Mouse (Mus musculus) liver, embryonic 16.5 days (tissue): ENCODE results near the gene Btbd35f7. TPM values are rescaled to one million over a fixed set of nuclear protein-coding genes. Genes with fewer than 3 reads are reported as not detected.
"Not testable (repeated sequence)": the region's sequence is repeated elsewhere in the genome, so short reads cannot be mapped to it uniquely, and the experiment has no call there.

Experiments
- ATAC-seq: fragments of 200-750 bp; cut with Nextera tagmentation; 2 replicates; pipeline ENCODE4 v1.8.0; 2017; ENCODE audit warnings: low read depth, mild to moderate bottlenecking, moderate number of reproducible peaks, moderate library complexity
- H3K27ac ChIP-seq: fragments of 300-500 bp; sonication (generic); 2 replicates; pipeline ENCODE4 v1.5.1; 2014; ENCODE audit warnings: mild to moderate bottlenecking, low read length
- H3K27me3 ChIP-seq: fragments of 300-500 bp; sonication (generic); 2 replicates; pipeline ENCODE4 v1.6.1; 2014; ENCODE audit warnings: low read depth, low read length, mixed read lengths; ENCODE audit not compliant: control insufficient read depth, insufficient read depth
- H3K36me3 ChIP-seq: fragments of 300-500 bp; sonication (generic); 2 replicates; pipeline ENCODE4 v1.6.1; 2014; ENCODE audit warnings: mild to moderate bottlenecking; ENCODE audit not compliant: control insufficient read depth, insufficient read depth
- H3K4me1 ChIP-seq: fragments of 300-500 bp; sonication (generic); 2 replicates; pipeline ENCODE4 v1.6.1; 2014; ENCODE audit warnings: low read depth, low read length, mixed read lengths; ENCODE audit not compliant: control insufficient read depth
- H3K4me2 ChIP-seq: fragments of 300-500 bp; sonication (generic); 2 replicates; pipeline ENCODE4 v1.6.1; 2014; ENCODE audit warnings: low read depth, low read length, mixed read lengths
- H3K4me3 ChIP-seq: fragments of 300-500 bp; sonication (generic); 2 replicates; pipeline ENCODE4 v1.5.1; 2014; ENCODE audit warnings: low read depth, mild to moderate bottlenecking, low read length
- H3K9ac ChIP-seq: fragments of 300-500 bp; sonication (generic); 2 replicates; pipeline ENCODE4 v1.6.1; 2014; ENCODE audit warnings: low read depth, low read length
- H3K9me3 ChIP-seq: fragments of 300-500 bp; sonication (generic); replicated peaks from 2 replicates; pipeline ENCODE4 v1.6.1; 2016; ENCODE audit warnings: low read length; ENCODE audit not compliant: control insufficient read depth
- WGBS: fragments of 180-500 bp; shearing (Covaris S2); extraction: QIAGEN DNeasy Blood & Tissue Kit; methylation state at CpG from one replicate; pipeline ENCODE4 v1.1.7; 2014; ENCODE audit not compliant: insufficient replicate concordance; 5-methylcytosine and 5-hydroxymethylcytosine counted together
- polyA plus RNA-seq: library from polyadenylated mRNA; unstranded; fragments of >200 nt; fragmentation: Nextera tagmentation; extraction: Ambion mirVana; gene quantifications from 2 replicates; pipeline ENCODE4 v1.2.1, GENCODE M21; 2015

The Btbd35f7 gene
- polyA plus RNA-seq, result not detected in 2 replicates

- H3K4me1 ChIP-seq, H3K9me3 ChIP-seq, H3K27me3 ChIP-seq, ATAC-seq, H3K4me2 ChIP-seq, H3K4me3 ChIP-seq, H3K36me3 ChIP-seq, H3K9ac ChIP-seq, H3K27ac ChIP-seq: not testable (repeated sequence)
- no CpG with 5 or more reads among the region's 2 CpGs for WGBS
Observed at GRCm38 (mm10) chrX:5668767-5669166, at the start of gene Btbd35f7. TSS of gene Btbd35f7 (plus strand) at chrX:5669067.

Other genes with a start within 250 kb of the Btbd35f7 start
- gene Mycs, start 199.8 kb upstream of the Btbd35f7 start, polyA plus RNA-seq, result not detected in 2 replicates